ENCODE assay signal across 8 mouse cellular contexts in the genomic region with DNA sequence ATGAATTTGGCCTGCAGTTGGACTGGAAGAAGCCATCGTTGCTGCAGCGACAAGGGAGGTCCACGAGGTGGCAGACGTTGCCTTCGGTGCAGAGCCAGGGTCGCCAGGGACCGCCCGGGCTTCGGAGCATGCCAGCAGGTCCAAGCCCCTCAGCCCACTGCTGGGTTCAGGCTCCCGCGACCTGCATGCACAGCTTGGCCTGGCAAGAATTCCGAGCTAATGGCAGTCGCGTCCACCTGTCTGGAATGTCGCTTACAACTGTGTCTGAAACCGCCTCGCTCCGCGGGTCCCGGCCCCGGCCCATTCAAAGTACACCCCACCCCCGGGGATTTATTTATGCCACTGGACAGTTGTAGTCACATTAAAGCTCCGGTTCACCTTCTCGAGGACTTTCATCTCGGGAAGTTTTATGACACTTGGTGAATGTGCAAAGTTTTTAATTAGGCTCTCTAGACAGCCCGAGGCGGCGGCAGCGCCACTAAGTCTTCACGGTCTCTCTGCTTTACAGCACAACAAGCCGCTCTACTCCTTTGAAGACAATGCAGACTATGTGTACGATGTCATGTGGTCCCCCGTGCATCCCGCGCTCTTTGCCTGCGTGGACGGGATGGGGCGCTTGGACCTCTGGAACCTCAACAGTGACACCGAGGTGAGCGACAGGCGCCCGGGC.
DNase-seq lines count a peak whose midpoint lies in the region; ATAC-seq and TF ChIP-seq lines count a peak whose summit lies in the region.

No protein-coding gene starts in this region.

- peak; percentile 93 for ATAC-seq in embryonic facial prominence, embryonic 15.5 days (ENCODE audit: insufficient number of reproducible peaks, low FRiP score, low TSS enrichment, low read depth)
- peak; percentile 77 for ATAC-seq in heart, embryonic 11.5 days (replicated peaks; ENCODE audit: insufficient number of reproducible peaks, low FRiP score, low TSS enrichment)
- ATAC-seq in kidney, embryonic 14.5 days (ENCODE audit: low FRiP score, low TSS enrichment), result peak; percentile 97
- peak; percentile 90 for ATAC-seq in limb, embryonic 14.5 days (ENCODE audit: low FRiP score, low read depth)
- ATAC-seq in midbrain, embryonic 14.5 days (ENCODE audit: low FRiP score, low TSS enrichment), result peak; percentile 96

- peak; percentile 56 for DNase-seq in 3T3-L1 (ENCODE audit: low read depth, low spot score)
- peak; percentile 87 for DNase-seq in limb, embryonic 14.5 days (ENCODE audit: low spot score)
- DNase-seq in midbrain, embryonic 14.5 days, result peak; percentile 94
- peak; percentile 7 for DNase-seq in splenic B cell, adult 2 months (ENCODE audit: low read depth, low spot score)

- H3K4me2 ChIP-seq in embryonic facial prominence, embryonic 15.5 days (replicated peaks), result peak overlapping the region; percentile 90
- H3K4me2 ChIP-seq in heart, embryonic 11.5 days, result peak overlapping the region; percentile 91
- H3K4me2 ChIP-seq in kidney, embryonic 14.5 days (replicated peaks; ENCODE audit: low read depth, low read length), result peak overlapping the region; percentile 75
- H3K4me2 ChIP-seq in limb, embryonic 14.5 days (replicated peaks; ENCODE audit: low read depth, low read length, severe bottlenecking), result peak overlapping the region; percentile 85
- peak overlapping the region; percentile 98 for H3K4me2 ChIP-seq in midbrain, embryonic 14.5 days (ENCODE audit: low read length)

- peak; percentile 57 for TF ChIP-seq CTCF in bone marrow, adult 2 months (IDR thresholded peaks at IDR 0.05; ENCODE audit: control insufficient read depth, insufficient read depth, low read length)

- H3K4me3 ChIP-seq in bone marrow, adult 2 months (replicated peaks; ENCODE audit: control insufficient read depth, low read depth, low read length), result peak overlapping the region; percentile 31
- peak overlapping the region; percentile 54 for H3K4me3 ChIP-seq in embryonic facial prominence, embryonic 15.5 days (replicated peaks)
- peak overlapping the region; percentile 59 for H3K4me3 ChIP-seq in heart, embryonic 11.5 days (ENCODE audit: low read depth, low read length)
- H3K4me3 ChIP-seq in kidney, embryonic 14.5 days (ENCODE audit: low read length), result peak overlapping the region; percentile 41
- peak overlapping the region; percentile 50 for H3K4me3 ChIP-seq in limb, embryonic 14.5 days (replicated peaks; ENCODE audit: low read length)
- peak overlapping the region; percentile 49 for H3K4me3 ChIP-seq in midbrain, embryonic 14.5 days (replicated peaks; ENCODE audit: low read depth, low read length)

- peaks cover 7% of the 10 kb centered on the region; the same call in 1 of the 2 replicates for H3K27me3 ChIP-seq in embryonic facial prominence, embryonic 15.5 days
- no peaks in the 10 kb centered on the region for H3K27me3 ChIP-seq in heart, embryonic 11.5 days (ENCODE audit: control insufficient read depth, insufficient read depth, low read length)
- H3K27me3 ChIP-seq in kidney, embryonic 14.5 days (ENCODE audit: control insufficient read depth, insufficient read depth, low read length), result no peaks in the 10 kb centered on the region
- no peaks in the 10 kb centered on the region for H3K27me3 ChIP-seq in limb, embryonic 14.5 days (ENCODE audit: control insufficient read depth, insufficient read depth, low read length)
- H3K27me3 ChIP-seq in midbrain, embryonic 14.5 days (ENCODE audit: control insufficient read depth, insufficient read depth, low read length), result no peaks in the 10 kb centered on the region; the same call in 1 of the 2 replicates
- H3K27me3 ChIP-seq in splenic B cell, adult 2 months (ENCODE audit: control insufficient read depth, insufficient read depth, low read length, poor library complexity, severe bottlenecking), result peaks cover 2% of the 10 kb centered on the region; the same call in 1 of the 2 replicates

- no peak overlapping the region; the same call in 1 of the 2 replicates for H3K27ac ChIP-seq in bone marrow, adult 2 months (ENCODE audit: control insufficient read depth, insufficient read depth, low read depth, low read length, poor library complexity)
- H3K27ac ChIP-seq in embryonic facial prominence, embryonic 15.5 days (replicated peaks), result no peak overlapping the region; the same call in 1 of the 2 replicates
- no peak overlapping the region for H3K27ac ChIP-seq in heart, embryonic 11.5 days (ENCODE audit: low read depth, low read length)
- no peak overlapping the region for H3K27ac ChIP-seq in kidney, embryonic 14.5 days (ENCODE audit: low read depth, low read length)
- H3K27ac ChIP-seq in limb, embryonic 14.5 days (replicated peaks; ENCODE audit: low read depth, low read length), result no peak overlapping the region
- H3K27ac ChIP-seq in midbrain, embryonic 14.5 days (replicated peaks; ENCODE audit: low read depth, low read length), result no peak overlapping the region

- peak overlapping the region; percentile 39; the same call in 1 of the 2 replicates for H3K9ac ChIP-seq in embryonic facial prominence, embryonic 15.5 days
- H3K9ac ChIP-seq in heart, embryonic 11.5 days (ENCODE audit: low read depth, low read length), result peak overlapping the region; percentile 64
- H3K9ac ChIP-seq in kidney, embryonic 14.5 days (ENCODE audit: low read depth, low read length), result peak overlapping the region; percentile 9
- H3K9ac ChIP-seq in limb, embryonic 14.5 days (ENCODE audit: low read depth, low read length, severe bottlenecking), result peak overlapping the region; percentile 51
- peak overlapping the region; percentile 42; the same call in 1 of the 2 replicates for H3K9ac ChIP-seq in midbrain, embryonic 14.5 days (replicated peaks; ENCODE audit: low read length)

- H3K9me3 ChIP-seq in embryonic facial prominence, embryonic 15.5 days (replicated peaks), result no peaks in the 10 kb centered on the region
- H3K9me3 ChIP-seq in heart, embryonic 11.5 days (replicated peaks; ENCODE audit: control insufficient read depth, low read length), result no peaks in the 10 kb centered on the region
- H3K9me3 ChIP-seq in kidney, embryonic 14.5 days (ENCODE audit: control insufficient read depth, low read length), result no peaks in the 10 kb centered on the region
- H3K9me3 ChIP-seq in limb, embryonic 14.5 days (ENCODE audit: control insufficient read depth, low read length), result no peaks in the 10 kb centered on the region
- no peaks in the 10 kb centered on the region for H3K9me3 ChIP-seq in midbrain, embryonic 14.5 days (ENCODE audit: control insufficient read depth, low read length)

- TF ChIP-seq POLR2A in bone marrow, adult 2 months (IDR thresholded peaks at IDR 0.05; ENCODE audit: borderline replicate concordance, control insufficient read depth, low read depth, low read length), result 0 out of 2 replicates have a peak, but pooled peaks have one; percentile 14
- no peak for TF ChIP-seq POLR2A in limb, embryonic 14.5 days (IDR thresholded peaks at IDR 0.05; ENCODE audit: borderline replicate concordance, extremely low read depth, insufficient read depth, insufficient read length)

- H3K36me3 ChIP-seq in embryonic facial prominence, embryonic 15.5 days, result no peaks in the 10 kb centered on the region
- H3K36me3 ChIP-seq in heart, embryonic 11.5 days (ENCODE audit: control insufficient read depth, insufficient read depth, low read length), result no peaks in the 10 kb centered on the region
- no peaks in the 10 kb centered on the region for H3K36me3 ChIP-seq in kidney, embryonic 14.5 days (ENCODE audit: control insufficient read depth, insufficient read depth, low read length)
- H3K36me3 ChIP-seq in limb, embryonic 14.5 days (ENCODE audit: control insufficient read depth, insufficient read depth, low read length), result no peaks in the 10 kb centered on the region
- H3K36me3 ChIP-seq in midbrain, embryonic 14.5 days (ENCODE audit: control insufficient read depth, insufficient read depth, low read length), result no peaks in the 10 kb centered on the region
- H3K36me3 ChIP-seq in splenic B cell, adult 2 months (ENCODE audit: control insufficient read depth, insufficient read depth, low read length, poor library complexity, severe bottlenecking), result no peaks in the 10 kb centered on the region

- WGBS in bone marrow, adult 2 months, result 5% methylated on average over 42 of the region's 42 CpGs
- 2% methylated on average over 42 of the region's 42 CpGs for WGBS in embryonic facial prominence, embryonic 15.5 days
- 5% methylated on average over 42 of the region's 42 CpGs for WGBS in heart, embryonic 11.5 days (ENCODE audit: insufficient replicate concordance)
- 3% methylated on average over 42 of the region's 42 CpGs for WGBS in kidney, embryonic 14.5 days
- WGBS in limb, embryonic 14.5 days, result 3% methylated on average over 42 of the region's 42 CpGs
- 3% methylated on average over 42 of the region's 42 CpGs for WGBS in midbrain, embryonic 14.5 days

- H3K4me1 ChIP-seq in bone marrow, adult 2 months (ENCODE audit: control insufficient read depth, insufficient read depth, low read length), result no peaks in the 10 kb centered on the region; the same call in 1 of the 2 replicates
- peaks cover 6% of the 10 kb centered on the region; the same call in 1 of the 2 replicates for H3K4me1 ChIP-seq in embryonic facial prominence, embryonic 15.5 days
- H3K4me1 ChIP-seq in heart, embryonic 11.5 days (ENCODE audit: control insufficient read depth, insufficient read depth, low read length), result peaks cover 6% of the 10 kb centered on the region
- no peaks in the 10 kb centered on the region for H3K4me1 ChIP-seq in kidney, embryonic 14.5 days (ENCODE audit: control insufficient read depth, insufficient read depth, low read length)
- 0 out of 2 replicates have a peak, but pooled peaks cover 3% of the 10 kb centered on the region for H3K4me1 ChIP-seq in limb, embryonic 14.5 days (ENCODE audit: control insufficient read depth, insufficient read depth, low read length)
- H3K4me1 ChIP-seq in midbrain, embryonic 14.5 days (ENCODE audit: control insufficient read depth, insufficient read depth, low read length), result peaks cover 5% of the 10 kb centered on the region; the same call in 1 of the 2 replicates

Comparison
In these comparisons a context has a peak if more than half of its experiments do, and no peak if none do; other contexts are left out.
1. DNase-seq: peak in every context shown above with its lines; median percentile 94 in midbrain, embryonic 14.5 days; 87 in limb, embryonic 14.5 days; 56 in 3T3-L1; 7 in splenic B cell, adult 2 months.
2. H3K9ac ChIP-seq: peak in every context shown above with its lines; median percentile 64 in heart, embryonic 11.5 days; 51 in limb, embryonic 14.5 days; 42 in midbrain, embryonic 14.5 days; 39 in embryonic facial prominence, embryonic 15.5 days; 9 in kidney, embryonic 14.5 days.